Mouse (Mus musculus): ENCODE results near the gene Parvb. TPM values are rescaled to one million over a fixed set of nuclear protein-coding genes. Genes with fewer than 3 reads are reported as not detected.

Gene Parvb
- polyA plus RNA-seq, 1 experiment from 2014 or later: 2.6 TPM

DNA sequence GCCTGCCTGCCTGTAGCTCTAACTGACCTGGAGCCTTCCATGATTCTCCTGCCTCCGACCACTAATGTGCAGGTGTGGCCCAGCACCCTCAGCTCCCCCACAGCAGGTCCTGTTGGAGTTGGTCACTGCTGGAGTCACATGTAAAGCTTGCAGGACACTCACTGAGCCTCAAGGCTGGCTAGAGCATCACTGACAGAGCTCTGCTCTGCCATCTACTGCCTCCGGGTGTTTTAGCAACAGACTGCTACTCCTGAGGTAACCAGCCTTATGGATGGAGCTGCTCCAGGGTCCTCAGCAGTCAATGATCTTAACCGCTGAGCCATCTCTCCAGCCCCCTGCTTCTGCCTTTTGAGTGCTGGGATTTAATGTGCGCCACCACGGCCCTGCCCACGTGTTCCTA is 8.4 kb upstream of the Parvb start:
- ATAC-seq: no peak
- no peak overlapping the region for H3K9ac ChIP-seq
- H3K27ac ChIP-seq: no peak overlapping the region
- no peak overlapping the region for H3K4me2 ChIP-seq
- H3K27me3 ChIP-seq: no peaks in the 10 kb centered on the region
- 31% methylated on average over 6 of the region's 6 CpGs for WGBS
- no peaks in the 10 kb centered on the region for H3K36me3 ChIP-seq (ENCODE audit: poor library complexity, severe bottlenecking)
- H3K4me1 ChIP-seq: peaks cover 48% of the 10 kb centered on the region
- H3K9me3 ChIP-seq (replicated peaks): no peaks in the 10 kb centered on the region
- H3K4me3 ChIP-seq: no peak overlapping the region

DNA sequence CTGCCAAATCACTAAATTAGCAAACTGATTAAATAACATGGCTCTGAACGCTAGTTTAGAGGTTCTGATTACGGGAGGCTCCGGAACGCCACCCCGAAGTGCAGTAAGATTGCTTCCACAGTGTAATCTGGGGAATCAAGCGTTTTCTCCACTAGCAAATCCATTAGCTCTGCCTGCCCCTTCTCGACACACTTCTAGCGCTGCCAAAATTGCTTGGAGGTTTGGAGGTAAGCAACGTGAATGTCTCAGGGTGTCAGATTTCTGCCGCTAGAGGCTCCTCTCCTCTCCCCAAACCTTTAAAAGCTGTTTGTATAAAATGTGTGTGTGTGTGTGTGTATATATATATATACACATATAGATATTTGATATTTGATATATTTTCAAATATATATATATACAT is 7.1 kb upstream of the Parvb start:
- ATAC-seq: no peak
- no peaks in the 10 kb centered on the region for H3K9me3 ChIP-seq (replicated peaks)
- H3K4me1 ChIP-seq: peaks cover 37% of the 10 kb centered on the region
- peak overlapping the region; percentile 32; the same call in 1 of the 2 replicates for H3K27ac ChIP-seq
- no peaks in the 10 kb centered on the region for H3K36me3 ChIP-seq (ENCODE audit: poor library complexity, severe bottlenecking)
- no peak overlapping the region for H3K4me3 ChIP-seq
- no peak overlapping the region for H3K4me2 ChIP-seq
- 48% methylated on average over 10 of the region's 10 CpGs for WGBS
- H3K27me3 ChIP-seq: peaks cover 3% of the 10 kb centered on the region; the same call in 1 of the 2 replicates
- no peak overlapping the region for H3K9ac ChIP-seq

DNA sequence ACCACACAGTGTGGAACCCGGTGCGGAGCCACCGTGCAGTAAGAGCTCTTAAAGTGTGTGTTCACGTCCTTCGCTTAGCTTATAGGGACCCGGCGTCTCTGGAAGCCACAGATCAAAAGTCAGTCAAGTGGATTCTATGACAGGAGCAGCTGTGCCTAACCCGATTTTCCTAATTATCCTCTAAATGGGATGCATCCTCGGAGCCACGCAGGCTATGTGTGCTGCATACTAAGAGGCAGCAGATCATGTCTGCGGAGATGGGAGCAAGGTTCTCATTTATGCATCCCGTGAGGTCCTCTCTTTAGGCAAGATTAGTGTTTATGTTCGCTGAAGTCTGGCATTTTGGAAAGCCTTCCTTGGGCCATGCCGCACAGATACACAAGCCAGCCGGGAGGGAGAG is 4.9 kb upstream of the Parvb start:
- H3K27me3 ChIP-seq: peaks cover 11% of the 10 kb centered on the region; the same call in 1 of the 2 replicates
- peak overlapping the region; percentile 22; the same call in 1 of the 2 replicates for H3K4me2 ChIP-seq
- H3K27ac ChIP-seq: peak overlapping the region; percentile 68
- H3K4me1 ChIP-seq: peaks cover 52% of the 10 kb centered on the region
- no peak overlapping the region; the same call in 1 of the 2 replicates for H3K9ac ChIP-seq
- H3K4me3 ChIP-seq: no peak overlapping the region
- no peaks in the 10 kb centered on the region for H3K36me3 ChIP-seq (ENCODE audit: poor library complexity, severe bottlenecking)
- ATAC-seq: peak; percentile 78
- no peaks in the 10 kb centered on the region for H3K9me3 ChIP-seq (replicated peaks)
- 53% methylated on average over 15 of the region's 15 CpGs for WGBS

DNA sequence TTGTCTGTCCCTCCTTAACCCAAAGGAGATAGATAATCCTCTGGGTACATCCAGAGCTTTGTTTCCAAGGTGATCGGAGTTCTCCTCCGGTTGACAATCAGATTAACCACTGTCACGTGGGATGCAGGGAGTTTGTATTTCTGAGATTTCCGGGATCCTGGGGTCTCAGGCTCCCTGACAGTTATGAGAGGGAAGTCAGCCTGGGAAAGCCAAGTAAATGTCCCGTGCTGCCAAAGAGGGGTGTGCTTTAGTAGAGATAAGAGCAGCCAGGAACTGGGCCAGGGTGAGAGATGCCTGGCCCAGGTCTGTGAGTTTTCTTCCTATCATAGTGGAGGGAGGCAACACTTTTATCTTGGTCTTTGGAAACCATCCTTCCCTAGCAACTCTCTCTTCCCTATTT is 1.2 kb upstream of the Parvb start:
- H3K36me3 ChIP-seq (ENCODE audit: poor library complexity, severe bottlenecking): no peaks in the 10 kb centered on the region

DNA sequence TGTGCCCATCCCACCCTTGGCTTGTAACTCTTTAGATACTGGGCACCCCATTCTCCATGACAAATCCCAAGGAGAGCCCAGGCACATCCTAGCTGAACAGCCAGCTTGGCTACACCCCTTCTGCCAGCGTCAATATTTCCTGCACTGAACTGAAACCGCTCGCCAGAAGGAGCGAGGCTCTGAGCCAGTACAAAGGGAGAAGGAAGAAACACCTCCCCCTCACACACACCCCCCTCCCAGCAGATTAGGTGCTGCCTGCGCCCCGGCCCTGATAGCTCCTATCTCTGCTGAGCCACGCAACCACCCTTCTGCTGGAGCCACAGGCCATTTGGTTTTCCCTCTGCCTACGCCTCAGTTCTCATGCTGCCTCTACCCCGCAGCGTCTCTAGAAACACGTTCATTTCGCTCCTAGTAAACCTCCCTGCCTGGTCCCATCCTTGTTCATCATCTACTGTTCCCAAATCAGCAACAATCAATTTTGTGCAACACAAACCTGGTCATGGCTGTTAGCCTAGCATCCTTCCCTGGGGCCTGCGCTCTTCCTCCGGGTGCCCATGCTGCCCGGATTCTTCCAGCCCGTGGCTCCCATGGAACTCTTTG is 630 bp upstream of the Parvb start:
- Histone ChIP-seq H3K36me3 (ENCODE audit: poor library complexity, severe bottlenecking) (no peaks in the 10 kb centered on the region), H3K9me3 (replicated peaks) (no peaks in the 10 kb centered on the region), H3K4me1 (peaks cover 45% of the 10 kb centered on the region), H3K27me3 (peaks cover 21% of the 10 kb centered on the region), H3K4me3 (peak overlapping the region; percentile 41), H3K4me2 (peak overlapping the region; percentile 78), H3K9ac (peak overlapping the region; percentile 71), H3K27ac (peak overlapping the region; percentile 81)
- WGBS: 3% methylated on average over 16 of the region's 16 CpGs
- ATAC-seq: peak; percentile 60; the same call in 1 of the 2 replicates

More for the DNA sequence above, 1.2 kb upstream of the Parvb start:
- peaks cover 20% of the 10 kb centered on the region for H3K27me3 ChIP-seq
- H3K9me3 ChIP-seq (replicated peaks): no peaks in the 10 kb centered on the region
- H3K4me3 ChIP-seq: no peak overlapping the region
- H3K27ac ChIP-seq: peak overlapping the region; percentile 81
- H3K4me2 ChIP-seq: peak overlapping the region; percentile 78
- peaks cover 47% of the 10 kb centered on the region for H3K4me1 ChIP-seq
- no peak overlapping the region for H3K9ac ChIP-seq
- ATAC-seq: no peak
- WGBS: 10% methylated on average over 5 of the region's 5 CpGs

DNA sequence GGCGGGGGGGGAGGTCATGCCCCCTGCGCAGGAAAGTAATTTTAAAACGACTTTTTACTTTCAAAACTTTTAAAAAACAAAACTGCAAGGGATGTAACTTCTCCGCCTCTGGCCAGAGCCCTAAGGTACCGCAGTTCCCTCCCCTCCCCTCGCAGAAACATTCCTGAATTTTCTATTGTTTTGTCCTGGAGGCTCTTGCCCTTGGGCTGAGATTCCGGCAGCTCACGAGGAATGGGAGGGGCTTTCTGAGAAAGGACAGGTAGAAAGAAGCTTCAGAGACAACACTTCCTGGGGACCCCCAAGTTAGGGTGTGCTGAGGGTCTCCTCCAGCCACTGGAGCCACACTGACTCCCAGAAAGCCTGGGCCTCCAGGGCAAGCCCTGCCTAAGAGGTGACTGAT is 766 bp downstream of the Parvb start:
- ATAC-seq: no peak
- Histone ChIP-seq H3K9ac (peak overlapping the region; percentile 71; the same call in 1 of the 2 replicates), H3K27ac (no peak overlapping the region), H3K27me3 (peaks cover 29% of the 10 kb centered on the region), H3K4me2 (peak overlapping the region; percentile 78), H3K4me3 (no peak overlapping the region), H3K36me3 (ENCODE audit: poor library complexity, severe bottlenecking) (no peaks in the 10 kb centered on the region), H3K4me1 (peaks cover 31% of the 10 kb centered on the region), H3K9me3 (replicated peaks) (no peaks in the 10 kb centered on the region)
- WGBS: 6% methylated on average over 8 of the region's 8 CpGs

DNA sequence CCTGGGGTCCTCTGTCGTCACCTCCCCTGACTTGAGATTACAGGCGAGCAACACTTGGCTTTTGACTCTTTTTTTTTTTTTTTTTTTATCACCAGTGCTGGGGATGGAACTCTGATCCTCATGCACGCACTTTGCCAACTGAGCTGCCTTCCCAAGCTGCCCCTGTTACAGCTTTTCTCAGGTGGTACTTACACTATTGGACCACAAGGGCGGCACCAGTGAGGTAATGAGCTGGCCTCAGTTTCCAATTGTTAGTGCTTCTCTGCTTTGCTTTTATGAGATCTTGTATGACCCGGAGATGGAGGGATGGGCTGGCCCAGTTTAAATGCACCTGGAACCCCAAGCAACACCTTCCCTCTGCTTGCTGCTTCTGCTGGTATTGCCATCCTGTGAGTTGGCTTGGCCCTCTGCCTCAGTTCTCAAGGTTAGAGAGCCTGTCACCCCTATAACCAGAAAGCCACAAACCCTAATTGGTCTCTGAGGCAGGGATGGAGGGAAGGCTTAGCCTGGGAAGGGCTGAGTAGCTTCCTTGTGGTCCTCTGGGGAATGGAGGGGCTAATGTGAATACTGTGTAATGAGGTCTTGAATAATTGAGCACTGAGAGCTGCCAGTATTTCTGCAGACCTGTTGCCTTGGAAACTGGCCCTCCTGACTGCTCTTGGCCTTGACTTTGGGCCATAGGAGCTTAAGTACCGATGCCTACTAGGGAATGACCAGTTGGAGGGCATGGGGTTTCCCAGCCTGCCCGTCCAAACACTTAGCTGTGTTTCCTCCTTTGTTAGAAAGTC is 3.1 kb downstream of the Parvb start:
- peaks cover 31% of the 10 kb centered on the region for H3K27me3 ChIP-seq
- no peak overlapping the region for H3K9ac ChIP-seq
- H3K9me3 ChIP-seq (replicated peaks): no peaks in the 10 kb centered on the region
- peaks cover 41% of the 10 kb centered on the region for H3K4me1 ChIP-seq
- 79% methylated on average over 7 of the region's 7 CpGs for whole genome bisulfite sequencing
- no peak overlapping the region for H3K27ac ChIP-seq
- H3K4me3 ChIP-seq: no peak overlapping the region
- no peaks in the 10 kb centered on the region for H3K36me3 ChIP-seq (ENCODE audit: poor library complexity, severe bottlenecking)
- H3K4me2 ChIP-seq: no peak overlapping the region
- no peak for ATAC-seq

DNA sequence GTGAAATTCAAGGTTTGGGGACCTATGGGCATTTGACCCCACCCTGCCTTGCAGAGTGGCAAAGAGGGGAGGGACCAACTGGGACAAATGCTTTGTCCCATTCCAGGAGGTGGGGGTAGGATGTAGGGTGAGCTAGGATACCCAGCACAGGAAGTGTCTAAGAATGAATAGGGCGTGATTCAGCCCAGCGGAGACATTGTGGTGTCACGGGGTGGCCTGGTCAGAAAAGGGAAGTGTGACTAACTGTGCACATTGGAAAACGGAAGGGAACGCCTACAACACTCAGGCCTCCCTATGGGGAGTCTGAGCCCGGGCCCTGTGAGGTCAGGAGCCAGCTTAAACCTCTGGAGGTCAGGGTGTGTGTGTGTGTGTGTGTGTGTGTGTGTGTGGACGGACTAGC is 3.8 kb downstream of the Parvb start:
- no peak for ATAC-seq
- WGBS: 84% methylated on average over 6 of the region's 7 CpGs
- H3K4me1 ChIP-seq: peaks cover 39% of the 10 kb centered on the region
- H3K27ac ChIP-seq: no peak overlapping the region
- peaks cover 28% of the 10 kb centered on the region for H3K27me3 ChIP-seq
- no peak overlapping the region for H3K9ac ChIP-seq
- H3K4me2 ChIP-seq: no peak overlapping the region
- H3K4me3 ChIP-seq: no peak overlapping the region
- no peaks in the 10 kb centered on the region for H3K36me3 ChIP-seq (ENCODE audit: poor library complexity, severe bottlenecking)
- H3K9me3 ChIP-seq (replicated peaks): no peaks in the 10 kb centered on the region

DNA sequence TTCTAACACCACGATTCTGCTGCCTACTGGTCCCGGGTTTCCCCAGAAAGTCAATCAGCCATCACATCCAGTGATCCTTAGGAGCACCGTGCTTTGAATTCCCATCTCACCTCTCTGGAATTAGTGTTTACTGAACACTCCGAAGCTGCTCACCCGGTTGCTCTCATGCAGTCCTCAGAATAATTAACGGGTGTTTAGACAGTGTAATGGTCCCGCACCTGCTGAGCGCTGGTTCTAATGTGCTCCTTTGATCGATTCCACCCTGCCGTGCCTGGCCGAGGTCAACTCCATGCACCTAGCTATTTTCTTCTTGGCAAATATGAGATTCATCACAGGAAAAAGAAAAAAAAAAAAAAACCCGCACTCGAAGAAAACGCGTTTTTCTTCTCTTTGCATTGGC is 6.7 kb downstream of the Parvb start:
- peak overlapping the region; percentile 45 for H3K4me2 ChIP-seq

DNA sequence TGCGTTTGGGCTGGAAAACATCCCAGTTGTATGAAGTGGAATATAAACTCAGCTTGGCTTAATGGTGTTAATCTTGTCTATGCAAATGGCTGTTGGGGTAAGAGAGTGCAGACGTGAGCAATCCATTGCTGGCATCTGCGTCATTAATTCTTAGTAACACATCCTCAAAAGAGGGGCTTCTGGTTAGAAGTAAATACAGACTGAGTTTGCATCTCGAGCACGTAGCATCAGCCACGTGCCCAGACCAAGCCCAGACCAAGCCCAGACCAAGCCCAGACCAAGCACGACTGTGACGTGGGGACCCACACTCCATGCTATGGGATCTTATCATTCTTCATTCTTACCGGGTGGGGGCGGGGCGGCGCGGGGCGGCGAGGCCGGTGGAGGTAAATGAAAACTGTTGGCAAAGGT is 7.2 kb downstream of the Parvb start:
- peak overlapping the region; percentile 4; the same call in 1 of the 2 replicates for H3K4me3 ChIP-seq
- ATAC-seq: peak; percentile 69; the same call in 1 of the 2 replicates

More for the DNA sequence above, 6.7 kb downstream of the Parvb start:
- ATAC-seq: no peak
- Histone ChIP-seq H3K27ac (0 out of 2 replicates have a peak overlapping the region, but pooled peaks have one; percentile 4), H3K36me3 (ENCODE audit: poor library complexity, severe bottlenecking) (no peaks in the 10 kb centered on the region), H3K9ac (no peak overlapping the region; the same call in 1 of the 2 replicates), H3K27me3 (peaks cover 16% of the 10 kb centered on the region), H3K9me3 (replicated peaks) (no peaks in the 10 kb centered on the region), H3K4me3 (no peak overlapping the region), H3K4me1 (peaks cover 21% of the 10 kb centered on the region)
- 17% methylated on average over 15 of the region's 15 CpGs for WGBS

DNA sequence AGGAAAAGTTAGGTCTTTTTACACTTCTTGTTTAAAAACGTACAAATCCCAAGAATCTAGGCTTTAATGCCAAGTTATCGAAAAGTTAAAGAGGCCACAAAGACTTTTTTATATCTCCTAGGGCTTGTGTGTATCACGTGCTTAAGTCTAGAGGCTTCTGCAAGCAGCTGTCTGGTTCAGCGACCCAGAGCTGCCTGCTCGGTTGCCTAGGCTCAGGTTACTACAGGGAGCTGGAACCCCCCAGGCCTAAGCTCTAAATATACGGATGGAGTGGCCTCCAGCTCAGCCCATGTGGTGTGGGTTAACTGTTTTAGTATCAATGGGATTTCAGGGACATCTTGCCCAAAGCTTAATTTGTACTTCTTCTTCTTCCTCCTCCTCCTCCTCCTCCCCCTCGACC is 9.7 kb downstream of the Parvb start:
- peaks cover 13% of the 10 kb centered on the region for H3K27me3 ChIP-seq
- no peak overlapping the region for H3K4me3 ChIP-seq
- H3K4me2 ChIP-seq: no peak overlapping the region
- H3K27ac ChIP-seq: no peak overlapping the region
- no peaks in the 10 kb centered on the region for H3K36me3 ChIP-seq (ENCODE audit: poor library complexity, severe bottlenecking)
- 53% methylated on average over 7 of the region's 7 CpGs for WGBS
- no peak overlapping the region for H3K9ac ChIP-seq
- ATAC-seq: no peak
- no peaks in the 10 kb centered on the region for H3K9me3 ChIP-seq (replicated peaks)
- H3K4me1 ChIP-seq: peaks cover 31% of the 10 kb centered on the region

More for the DNA sequence above, 7.2 kb downstream of the Parvb start:
- WGBS: 14% methylated on average over 16 of the region's 16 CpGs
- H3K9me3 ChIP-seq (replicated peaks): no peaks in the 10 kb centered on the region
- H3K27me3 ChIP-seq: peaks cover 16% of the 10 kb centered on the region
- no peak overlapping the region for H3K9ac ChIP-seq
- H3K4me2 ChIP-seq: peak overlapping the region; percentile 45
- H3K27ac ChIP-seq: no peak overlapping the region
- H3K4me1 ChIP-seq: peaks cover 21% of the 10 kb centered on the region
- H3K36me3 ChIP-seq (ENCODE audit: poor library complexity, severe bottlenecking): no peaks in the 10 kb centered on the region

DNA sequence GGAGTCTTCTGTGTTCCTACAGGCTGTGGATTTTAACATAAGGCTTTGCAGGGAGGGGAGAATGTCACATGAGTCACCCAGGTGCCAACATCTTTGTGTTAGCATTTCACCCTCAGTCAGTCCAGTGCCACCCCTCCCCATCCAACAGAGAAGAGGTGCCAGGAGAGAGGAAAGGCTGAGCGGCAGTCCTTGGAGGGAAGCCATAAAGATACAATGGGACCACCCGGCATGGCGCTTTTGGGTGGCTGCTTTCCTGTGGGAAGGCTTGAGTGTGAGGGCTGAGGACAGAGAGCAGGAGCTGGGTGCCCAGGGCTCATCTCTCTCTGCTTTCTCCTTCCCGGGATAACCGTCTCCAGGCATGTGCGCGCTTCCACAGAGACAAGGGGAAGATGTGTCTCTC is 13.3 kb downstream of the Parvb start:
- H3K4me3 ChIP-seq: no peak overlapping the region
- no peaks in the 10 kb centered on the region for H3K36me3 ChIP-seq (ENCODE audit: poor library complexity, severe bottlenecking)
- H3K4me1 ChIP-seq: peaks cover 15% of the 10 kb centered on the region
- no peaks in the 10 kb centered on the region for H3K27me3 ChIP-seq
- H3K9me3 ChIP-seq (replicated peaks): peaks cover 5% of the 10 kb centered on the region
- H3K9ac ChIP-seq: no peak overlapping the region; the same call in 1 of the 2 replicates
- WGBS: 61% methylated on average over 7 of the region's 7 CpGs
- ATAC-seq: peak; percentile 65
- H3K4me2 ChIP-seq: no peak overlapping the region
- peak overlapping the region; percentile 65 for H3K27ac ChIP-seq
